24 mouse cellular contexts compared by ENCODE assay signal in genomic region chr14:45794980-45795379, GRCm38 (mm10).
DNase-seq lines count a peak whose midpoint lies in the region; ATAC-seq and TF ChIP-seq lines count a peak whose summit lies in the region.
"Had no signal": no experiment of that assay in that cellular context is flagged by ENCODE, and none has a peak within 500 bp of the region (broad histone marks: within the 10 kb centered on the region; RNA-seq: fewer than 3 reads in every experiment).

No protein-coding gene starts in this region.

- no peak for TF ChIP-seq EP300 in lung, postnatal 0 days (IDR thresholded peaks at IDR 0.05)

- no peak overlapping the region for H3K9ac ChIP-seq in lung, embryonic 14.5 days
- H3K9ac ChIP-seq in lung, postnatal 0 days (replicated peaks; ENCODE audit: low read depth): no peak overlapping the region
- H3K9ac ChIP-seq in lung, embryonic 16.5 days (ENCODE audit: low read length): no peak overlapping the region
- H3K9ac ChIP-seq in limb, embryonic 15.5 days: no peak overlapping the region
- H3K9ac ChIP-seq: embryonic facial prominence, embryonic 12.5 days; forebrain, embryonic 13.5 days; forebrain, embryonic 15.5 days had no signal

- no peaks in the 10 kb centered on the region for H3K36me3 ChIP-seq in lung, embryonic 14.5 days (ENCODE audit: insufficient read depth)
- H3K36me3 ChIP-seq in lung, postnatal 0 days (ENCODE audit: insufficient read depth, low read length): no peaks in the 10 kb centered on the region
- H3K36me3 ChIP-seq in lung, embryonic 16.5 days (ENCODE audit: control insufficient read depth, insufficient read depth, low read length): no peaks in the 10 kb centered on the region
- H3K36me3 ChIP-seq in limb, embryonic 15.5 days: no peaks in the 10 kb centered on the region
- H3K36me3 ChIP-seq: embryonic facial prominence, embryonic 10.5 days; embryonic facial prominence, embryonic 12.5 days; forebrain, embryonic 15.5 days; G1E had no signal

- H3K9me3 ChIP-seq in lung, embryonic 14.5 days (ENCODE audit: low read depth, low read length): no peaks in the 10 kb centered on the region
- H3K9me3 ChIP-seq in lung, postnatal 0 days (ENCODE audit: low read length): no peaks in the 10 kb centered on the region
- no peaks in the 10 kb centered on the region for H3K9me3 ChIP-seq in lung, embryonic 16.5 days (ENCODE audit: control insufficient read depth, low read length)
- no peaks in the 10 kb centered on the region for H3K9me3 ChIP-seq in limb, embryonic 15.5 days
- H3K9me3 ChIP-seq: embryonic facial prominence, embryonic 10.5 days; embryonic facial prominence, embryonic 12.5 days; forebrain, embryonic 13.5 days; forebrain, embryonic 15.5 days; G1E had no signal

- TF ChIP-seq CTCF in lung, embryonic 14.5 days (IDR thresholded peaks at IDR 0.05; ENCODE audit: low read depth): no peak
- no peak for TF ChIP-seq CTCF in lung, postnatal 0 days (IDR thresholded peaks at IDR 0.05)

- peak; percentile 47; the same call in 1 of the 2 replicates for ATAC-seq in lung, embryonic 14.5 days (ENCODE audit: insufficient read depth)
- no peak for ATAC-seq in lung, postnatal 0 days
- peak; percentile 50 for ATAC-seq in lung, embryonic 16.5 days (ENCODE audit: low read depth)
- ATAC-seq in limb, embryonic 15.5 days (ENCODE audit: insufficient number of reproducible peaks, low FRiP score, low TSS enrichment, low read depth): peak; percentile 71; the same call in 1 of the 2 replicates
- no peak for ATAC-seq in CD4-positive, CD25-positive, alpha-beta regulatory T cell, adult 4 months
- ATAC-seq: activated CD4-positive, CD25-positive, alpha-beta regulatory T cell, adult 4 months; forebrain, embryonic 13.5 days; forebrain, embryonic 15.5 days; Patski had no signal

- no peak overlapping the region for H3K4me2 ChIP-seq in lung, embryonic 14.5 days
- H3K4me2 ChIP-seq in lung, postnatal 0 days (replicated peaks; ENCODE audit: low read depth, low read length): no peak overlapping the region
- H3K4me2 ChIP-seq in lung, embryonic 16.5 days (ENCODE audit: low read depth, low read length): no peak overlapping the region
- H3K4me2 ChIP-seq in limb, embryonic 15.5 days: no peak overlapping the region
- H3K4me2 ChIP-seq: embryonic facial prominence, embryonic 12.5 days; forebrain, embryonic 13.5 days; forebrain, embryonic 15.5 days had no signal

- 18% methylated on average over 1 of the region's 1 CpGs for WGBS in lung, embryonic 14.5 days
- 30% methylated on average over 1 of the region's 1 CpGs for WGBS in lung, postnatal 0 days
- 25% methylated on average over 1 of the region's 1 CpGs for WGBS in lung, embryonic 16.5 days
- WGBS in limb, embryonic 15.5 days: 37% methylated on average over 1 of the region's 1 CpGs

- H3K27ac ChIP-seq in lung, embryonic 14.5 days (ENCODE audit: low read depth): no peak overlapping the region
- no peak overlapping the region for H3K27ac ChIP-seq in lung, postnatal 0 days (ENCODE audit: low read length)
- H3K27ac ChIP-seq in lung, embryonic 16.5 days (ENCODE audit: low read length): no peak overlapping the region
- peak overlapping the region; percentile 2; the same call in 1 of the 2 replicates for H3K27ac ChIP-seq in limb, embryonic 15.5 days
- H3K27ac ChIP-seq: embryonic facial prominence, embryonic 10.5 days; embryonic facial prominence, embryonic 12.5 days; forebrain, embryonic 13.5 days; forebrain, embryonic 15.5 days had no signal

- H3K27me3 ChIP-seq in lung, embryonic 14.5 days (ENCODE audit: insufficient read depth, low read length): no peaks in the 10 kb centered on the region
- no peaks in the 10 kb centered on the region for H3K27me3 ChIP-seq in lung, postnatal 0 days (replicated peaks; ENCODE audit: insufficient read depth, low read length)
- no peaks in the 10 kb centered on the region for H3K27me3 ChIP-seq in lung, embryonic 16.5 days (ENCODE audit: control insufficient read depth, insufficient read depth, low read depth, low read length)
- no peaks in the 10 kb centered on the region for H3K27me3 ChIP-seq in limb, embryonic 15.5 days
- H3K27me3 ChIP-seq: CH12.LX; embryonic facial prominence, embryonic 12.5 days; forebrain, embryonic 13.5 days; forebrain, embryonic 15.5 days; Patski had no signal

- intact Hi-C loops in heart, postnatal 14 days (cut with DNase I): no loop called here

- peak; percentile 7 to 26 for DNase-seq in heart, adult 9 months (ENCODE audit: low spot score in 2 of 2)
- DNase-seq in heart, postnatal 14 days: no peak
- DNase-seq in lung, embryonic 14.5 days: peak; percentile 70
- DNase-seq in lung, postnatal 0 days (ENCODE audit: low spot score): no peak
- no peak for DNase-seq in lung, postnatal 25 days (ENCODE audit: low spot score)
- DNase-seq: adrenal gland, adult 8-10 months; adrenal gland, postnatal 14 days; adrenal gland, postnatal 36 days; cerebellum, adult 11-12 months; cerebellum, adult 2 months; cerebellum, adult 9-10 months; cerebellum, postnatal 10 days; cerebellum, postnatal 25 days had no signal

- no peak overlapping the region for H3K4me3 ChIP-seq in lung, embryonic 14.5 days (ENCODE audit: low read depth, low read length)
- no peak overlapping the region for H3K4me3 ChIP-seq in lung, postnatal 0 days (ENCODE audit: low read depth, low read length)
- no peak overlapping the region for H3K4me3 ChIP-seq in lung, embryonic 16.5 days (ENCODE audit: low read length)
- no peak overlapping the region for H3K4me3 ChIP-seq in limb, embryonic 15.5 days
- H3K4me3 ChIP-seq: embryonic facial prominence, embryonic 10.5 days; embryonic facial prominence, embryonic 12.5 days; forebrain, embryonic 13.5 days; forebrain, embryonic 15.5 days had no signal

- H3K4me1 ChIP-seq in lung, embryonic 14.5 days (ENCODE audit: insufficient read depth): peaks cover 9% of the 10 kb centered on the region; the same call in 1 of the 2 replicates
- no peaks in the 10 kb centered on the region for H3K4me1 ChIP-seq in lung, postnatal 0 days (ENCODE audit: insufficient read depth, low read depth, low read length)
- 0 out of 2 replicates have a peak, but pooled peaks cover 2% of the 10 kb centered on the region for H3K4me1 ChIP-seq in lung, embryonic 16.5 days (replicated peaks; ENCODE audit: control insufficient read depth, insufficient read depth, low read length)
- peaks cover 11% of the 10 kb centered on the region; the same call in 1 of the 2 replicates for H3K4me1 ChIP-seq in limb, embryonic 15.5 days
- H3K4me1 ChIP-seq: embryonic facial prominence, embryonic 10.5 days; embryonic facial prominence, embryonic 12.5 days; forebrain, embryonic 13.5 days; forebrain, embryonic 15.5 days had no signal

Comparison
In these comparisons a context has a peak if more than half of its experiments do, and no peak if none do; other contexts are left out.
1. DNase-seq: peak in heart, adult 9 months (2 of 2) and lung, embryonic 14.5 days (single experiment); none in heart, postnatal 14 days (0 of 2), lung, postnatal 0 days (single experiment) and lung, postnatal 25 days (single experiment).
2. ATAC-seq: peak in lung, embryonic 14.5 days (single experiment), lung, embryonic 16.5 days (single experiment) and limb, embryonic 15.5 days (single experiment); none in lung, postnatal 0 days (single experiment) and CD4-positive, CD25-positive, alpha-beta regulatory T cell, adult 4 months (single experiment).